Mouse (Mus musculus) spleen, postnatal 14 days (tissue): ENCODE data around the gene Ubqln2.
A peak's percentile ranks its signal among the peaks of the same experiment; 100 is the strongest.

Experiments
- DNase-seq, 2 experiments: peaks; one replicate each; pipeline ENCODE4 v3.0.0; 2021 to 2022; ENCODE audit warnings: low spot score in 2 of 2

Gene Ubqln2

GRCm38 (mm10) chrX:153497688-153498516 lies at the start of gene Ubqln2:
TSS of gene Ubqln2 (plus strand) at chrX:153498227.
- DNase-seq = peak; percentile 30 to 49

- DNase-seq = no peak
These were observed 46.1 kb upstream of the Ubqln2 start for GRCm38 (mm10) chrX:153451946-153452345.

GRCm38 (mm10) chrX:153476760-153477248 lies 21.2 kb upstream of the Ubqln2 start:
- no peak for DNase-seq

- no peak for DNase-seq
These were observed 5.7 kb upstream of the Ubqln2 start for GRCm38 (mm10) chrX:153492326-153492725.

GRCm38 (mm10) chrX:153498665-153499293 lies 752 bp downstream of the Ubqln2 start:
- DNase-seq = peak in 1 of 2 experiments; percentile 2

GRCm38 (mm10) chrX:153499294-153500046 lies 1.4 kb downstream of the Ubqln2 start:
- DNase-seq = no peak

GRCm38 (mm10) chrX:153500047-153500345 lies 2.0 kb downstream of the Ubqln2 start:
- DNase-seq = no peak

- DNase-seq = peak in 1 of 2 experiments; percentile 15
These were observed 7.9 kb downstream of the Ubqln2 start for GRCm38 (mm10) chrX:153505954-153506353.

GRCm38 (mm10) chrX:153515491-153515890 lies 17.5 kb downstream of the Ubqln2 start:
- no peak for DNase-seq

- DNase-seq = no peak
These were observed 30.4 kb downstream of the Ubqln2 start for GRCm38 (mm10) chrX:153528399-153528798.
